Mouse (Mus musculus): Measurements from ENCODE around the gene Hoxd12.

DNA sequence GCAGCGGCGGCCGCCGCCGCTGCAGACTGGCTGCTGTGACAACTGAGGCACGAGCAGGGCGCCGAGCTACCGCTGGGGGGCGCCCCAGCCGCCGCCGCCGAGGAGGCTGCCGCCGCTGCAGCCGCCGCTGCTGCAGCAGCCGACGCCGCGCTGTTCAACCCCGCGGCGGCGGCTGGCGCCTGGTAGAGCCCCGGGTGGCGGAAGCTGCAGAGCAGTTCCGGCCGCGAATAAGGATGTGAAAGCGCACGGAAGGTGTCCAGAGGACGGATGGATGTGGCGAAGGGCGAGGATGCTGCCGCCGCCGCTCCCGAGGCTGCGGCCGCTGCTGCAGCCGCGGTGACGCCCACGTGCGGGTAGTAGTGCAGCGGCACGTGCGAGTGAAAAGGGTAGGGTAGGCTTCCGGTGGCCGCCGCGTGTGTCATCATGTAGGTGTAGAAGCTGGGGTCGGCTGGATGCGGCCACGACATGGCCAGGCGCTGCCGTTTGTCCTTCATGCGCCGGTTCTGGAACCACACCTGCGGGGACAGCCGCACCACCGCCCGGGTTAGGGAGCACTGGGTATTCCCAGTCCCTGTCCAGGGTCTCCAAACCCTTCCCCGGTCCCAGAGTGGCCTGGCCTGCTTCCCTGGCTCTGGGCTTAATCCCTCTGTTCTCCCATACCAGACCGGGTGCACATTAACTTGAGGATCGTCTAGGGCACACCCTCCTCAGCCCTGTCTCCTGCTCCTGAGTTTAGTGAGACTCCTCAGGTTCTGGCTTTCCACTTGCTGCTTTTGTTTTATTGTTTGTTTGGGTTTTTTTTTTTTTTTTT, 18.8 kb upstream of the Hoxd12 start:
- TF ChIP-seq CTCF (IDR thresholded peaks at IDR 0.05; ENCODE audit: control insufficient read depth, insufficient read depth, low read length), result no peak
- TF ChIP-seq POLR2A (IDR thresholded peaks at IDR 0.05; ENCODE audit: borderline replicate concordance, control insufficient read depth, low read depth, low read length), result no peak
